Mouse (Mus musculus): ENCODE measurements at regions not wholly inside any gene's neighbourhood (a gene's known extent, or its start where the extent isn't known, plus 50 kb on each side); places are given as distances from the start of the nearest gene placed in this dataset.
A peak's percentile ranks its signal among the peaks of the same experiment; 100 is the strongest.

DNA sequence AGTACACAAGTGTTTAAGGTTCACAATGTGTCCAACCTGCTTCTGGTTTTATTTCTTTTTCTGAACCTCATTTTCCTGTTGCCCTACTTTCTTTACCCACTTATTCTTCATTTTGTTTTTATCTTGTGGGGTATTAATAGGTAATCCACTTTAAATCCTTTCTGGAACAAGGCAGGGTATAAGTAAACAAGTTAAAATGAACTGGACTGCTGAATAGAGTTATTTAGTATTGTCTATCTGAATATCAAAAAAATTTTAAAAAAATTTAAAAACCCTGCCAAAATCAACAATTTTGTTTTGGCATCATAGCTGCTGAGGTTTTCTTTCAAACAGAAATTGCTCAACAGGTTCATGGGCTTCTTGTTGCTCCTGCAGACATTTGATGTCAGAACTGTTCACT, 170.7 kb upstream of the Cited2 start:
- DNase-seq = no peak

DNA sequence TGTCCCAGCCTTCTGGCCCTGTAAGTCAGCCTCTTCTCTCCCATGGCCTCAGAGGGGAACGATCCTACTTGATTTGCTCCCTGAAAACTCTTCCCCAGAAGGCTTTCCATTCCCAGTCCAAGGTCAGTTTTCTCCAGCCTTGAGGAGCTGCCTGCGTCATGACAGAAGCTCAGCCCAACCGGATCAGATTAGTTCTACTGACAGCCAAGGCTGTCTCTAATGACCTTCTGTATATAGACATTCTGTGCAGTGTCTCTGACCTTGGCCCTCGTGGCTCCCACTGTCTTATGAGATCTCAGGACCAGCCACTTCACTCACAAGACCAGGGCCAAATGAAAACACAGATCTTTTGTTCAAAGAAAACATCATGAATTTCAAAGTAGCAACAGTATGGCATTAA, 166.6 kb upstream of the Cited2 start:
- DNase-seq = peak; percentile 36 to 46

DNA sequence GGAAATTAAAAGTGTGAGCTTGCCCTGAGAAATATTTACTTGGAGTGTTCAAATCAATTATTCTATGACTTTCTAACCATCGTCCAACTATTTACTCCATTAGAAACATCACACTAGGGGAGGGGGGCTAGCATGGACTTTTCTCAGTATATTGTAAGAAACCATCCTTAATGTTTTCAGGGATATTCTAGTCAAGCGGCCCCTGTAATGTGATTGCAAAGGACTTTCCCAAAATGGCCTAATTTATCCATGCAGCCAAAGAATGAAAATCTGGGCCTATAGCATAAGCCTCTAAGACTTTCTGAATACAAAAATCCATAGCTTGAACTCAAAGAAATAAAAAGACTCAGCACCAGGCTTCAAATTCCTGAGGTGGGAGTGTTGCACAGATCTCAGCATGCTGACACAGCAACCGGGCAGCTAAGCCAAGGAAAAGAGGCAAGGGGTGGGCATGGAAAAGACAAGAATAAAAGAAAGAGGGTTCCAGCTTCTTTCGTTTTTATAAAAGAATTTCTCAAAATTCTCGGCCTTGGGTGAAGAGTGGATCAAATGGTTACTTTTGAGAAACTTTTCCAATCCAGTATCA, 163.6 kb upstream of the Cited2 start:
- DNase-seq = no peak

DNA sequence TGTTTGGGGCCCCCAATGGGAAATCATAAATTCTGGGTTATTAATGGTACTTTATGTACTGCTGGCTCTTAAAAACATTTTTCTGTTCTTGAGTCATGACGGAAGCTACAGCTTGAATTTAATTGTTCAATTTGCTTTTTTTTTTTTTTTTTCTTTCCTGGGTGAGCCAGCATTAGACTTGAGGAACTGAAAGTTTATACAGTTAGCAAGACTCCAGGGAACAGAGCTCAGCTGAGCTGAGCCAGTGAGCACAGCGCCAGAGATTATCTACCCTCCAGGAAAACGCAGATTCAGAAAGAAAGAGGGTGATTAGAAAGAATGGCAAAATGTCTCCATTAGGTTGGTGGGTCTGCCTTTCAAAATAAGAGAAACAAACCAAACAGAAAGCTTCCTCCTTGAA, 163.0 kb upstream of the Cited2 start:
- DNase-seq = no peak

GRCm38 (mm10) chr10:17561466-17561865, 161.6 kb upstream of the Cited2 start:
- DNase-seq = no peak

DNA sequence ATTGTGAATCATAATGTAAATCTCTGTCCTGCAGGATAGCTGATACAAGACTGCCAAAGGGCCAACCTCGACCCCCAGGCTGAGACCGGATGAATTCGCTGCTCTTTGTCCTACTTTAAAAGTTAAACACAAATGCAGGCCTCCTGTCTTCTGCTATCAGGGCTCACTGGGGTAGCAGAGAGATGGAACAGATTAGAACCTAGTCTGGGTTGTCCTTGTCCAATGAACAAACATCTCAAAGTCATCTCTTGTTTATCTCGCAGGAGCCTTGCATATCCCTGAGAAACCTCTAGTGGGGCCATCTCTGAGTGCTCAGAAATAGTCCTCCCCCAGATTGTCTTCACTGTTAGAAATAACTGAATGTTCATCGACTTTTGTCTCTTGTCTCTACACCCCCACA, 161.0 kb upstream of the Cited2 start:
- no peak for DNase-seq

GRCm38 (mm10) chr10:17562410-17563350, 160.3 kb upstream of the Cited2 start:
- DNase-seq = no peak

DNA sequence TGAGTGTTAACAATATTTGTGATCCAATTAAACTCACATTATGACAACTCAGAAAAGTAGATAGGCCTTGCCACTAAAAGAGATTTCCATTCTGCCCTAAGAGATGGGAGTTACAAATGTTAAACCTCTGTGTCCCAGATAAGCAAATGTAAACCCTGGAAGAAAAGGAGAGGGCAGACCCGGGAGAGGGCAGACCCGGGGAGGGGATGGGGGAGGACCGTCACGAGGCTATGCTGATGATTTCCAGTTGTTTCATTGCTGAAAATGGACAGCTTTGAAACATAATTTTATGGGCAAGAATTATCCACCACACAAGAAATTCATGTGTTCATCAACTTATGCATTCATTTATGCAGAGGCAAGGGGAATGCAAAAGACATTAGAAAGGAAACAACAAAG, 159.7 kb upstream of the Cited2 start:
- DNase-seq = no peak

DNA sequence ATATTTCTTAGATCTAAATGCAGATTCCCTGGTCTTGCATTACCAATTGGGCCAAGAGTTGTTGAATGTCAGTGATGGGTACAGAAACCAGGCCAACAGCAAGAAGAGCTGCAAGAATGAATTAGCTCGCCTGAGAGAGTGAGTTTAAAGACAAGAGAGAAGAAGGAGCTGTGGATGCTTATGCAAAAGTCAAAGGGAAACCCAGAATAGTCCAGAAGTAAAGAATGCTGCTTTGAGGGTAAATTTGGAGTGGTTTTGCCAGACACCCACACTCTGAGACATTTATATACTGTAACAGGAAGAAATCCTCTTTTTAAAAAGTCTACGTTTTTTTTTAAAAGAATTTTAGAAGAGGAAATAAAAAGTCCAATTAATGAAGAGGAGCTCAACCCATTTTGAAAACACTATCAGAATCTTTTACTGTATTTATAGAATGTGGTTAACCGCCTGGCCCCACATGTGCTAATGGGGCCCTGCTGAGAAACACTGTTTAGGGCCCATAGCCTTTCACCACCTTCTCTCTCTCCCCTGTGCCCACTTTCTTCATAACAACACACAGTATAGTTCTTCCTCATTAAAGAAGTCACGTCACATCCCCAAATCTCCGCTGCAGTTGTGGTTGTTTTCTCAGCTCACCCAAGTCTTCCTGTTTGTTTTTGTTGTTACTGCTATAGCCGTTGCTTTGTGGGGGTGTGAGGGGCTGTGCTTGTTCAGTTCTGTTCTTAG, 158.0 kb upstream of the Cited2 start:
- DNase-seq = no peak

GRCm38 (mm10) chr10:17566975-17567374, 156.0 kb upstream of the Cited2 start:
- no peak for DNase-seq

DNA sequence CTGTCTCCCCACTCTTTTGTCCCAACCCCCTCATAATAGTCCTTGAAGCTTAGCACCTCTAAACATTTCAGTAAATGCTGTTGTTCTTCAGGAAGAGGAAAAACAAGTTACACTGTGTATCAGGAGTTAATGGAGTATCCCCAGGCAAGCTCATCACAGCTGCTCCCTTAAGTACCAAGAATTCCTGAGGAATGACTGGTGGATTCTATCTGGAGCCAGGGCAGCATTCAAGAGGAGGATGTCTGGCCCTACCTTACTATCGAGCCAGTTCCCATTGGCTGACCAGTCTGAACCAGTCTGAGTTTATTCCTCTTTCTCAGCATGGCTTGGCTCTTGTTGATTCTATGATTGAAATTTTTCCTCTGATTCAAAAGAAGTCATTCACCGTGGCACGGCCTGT, 155.4 kb upstream of the Cited2 start:
- no peak for DNase-seq

DNA sequence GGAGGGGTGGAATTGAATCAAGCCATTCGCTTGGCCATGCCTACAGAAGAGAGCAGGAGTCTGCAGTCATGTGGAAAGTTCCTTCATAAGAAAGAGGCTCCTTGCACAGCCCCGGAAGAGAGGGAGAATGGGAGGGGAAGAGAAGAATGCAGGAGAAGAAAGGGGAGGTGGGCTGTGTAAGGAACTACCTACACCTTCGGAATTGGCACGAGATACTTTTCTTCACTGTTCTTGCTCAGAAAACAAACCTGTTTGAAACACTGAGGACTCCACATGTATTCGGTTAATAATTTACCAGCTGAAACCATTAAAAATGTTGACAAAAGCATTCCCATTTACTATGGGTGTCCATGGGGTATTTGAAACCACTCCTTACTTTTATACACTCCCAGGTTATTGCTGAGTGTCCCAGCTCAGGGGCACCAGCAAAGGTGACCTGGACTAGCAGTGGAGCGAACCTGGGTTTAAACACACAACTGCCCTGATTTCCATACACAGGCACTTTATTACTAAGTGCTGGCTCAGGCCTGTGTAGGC, 153.4 kb upstream of the Cited2 start:
- DNase-seq = no peak

DNA sequence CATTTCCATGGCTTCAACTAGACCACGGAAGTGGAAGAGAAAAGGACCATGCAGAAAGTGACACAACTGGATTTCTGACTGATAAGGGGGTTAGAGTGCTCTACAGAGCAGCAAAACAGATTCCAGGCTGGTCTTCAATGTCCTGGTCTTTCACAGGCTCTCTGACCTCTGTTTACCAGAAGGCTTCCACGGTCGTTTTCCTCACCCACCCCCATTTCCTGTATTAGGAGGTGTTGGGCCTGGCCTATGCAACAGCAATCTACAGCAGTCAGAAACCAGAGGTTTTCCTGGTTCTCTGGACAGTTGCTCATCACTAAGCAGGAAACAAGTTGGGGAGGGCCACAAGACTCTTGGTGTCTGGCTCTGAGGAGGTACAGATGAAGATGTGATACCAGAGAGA, 148.1 kb upstream of the Cited2 start:
- DNase-seq = no peak

GRCm38 (mm10) chr10:17575448-17576332, 147.3 kb upstream of the Cited2 start:
- no peak for DNase-seq

GRCm38 (mm10) chr10:17576333-17576750, 146.7 kb upstream of the Cited2 start:
- DNase-seq = no peak

- DNase-seq = no peak
Measured at GRCm38 (mm10) chr10:17579463-17579862, 143.6 kb upstream of the Cited2 start.

DNA sequence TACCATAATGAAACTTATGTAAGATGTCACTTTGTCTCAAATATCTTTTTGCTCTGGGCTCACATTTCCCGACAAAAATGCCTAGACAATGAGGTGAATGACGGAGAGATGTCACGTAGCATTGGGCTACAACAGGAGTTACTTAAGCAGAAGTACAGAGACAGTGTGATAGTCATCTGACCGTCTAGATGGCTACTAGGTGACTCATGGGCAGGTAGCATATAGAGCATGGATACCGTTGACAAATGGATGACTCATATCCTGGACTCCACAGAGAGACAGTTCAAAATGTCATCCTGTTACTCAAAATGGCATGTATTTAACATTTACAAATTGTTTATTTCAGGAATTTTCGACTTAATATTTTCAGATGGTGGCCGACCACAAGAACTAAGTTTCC, 138.2 kb upstream of the Cited2 start:
- no peak for DNase-seq

GRCm38 (mm10) chr10:17586910-17587309, 136.1 kb upstream of the Cited2 start:
- no peak for DNase-seq

GRCm38 (mm10) chr10:17589136-17589535, 133.9 kb upstream of the Cited2 start:
- DNase-seq = no peak

- DNase-seq = no peak
Measured at GRCm38 (mm10) chr10:17590195-17590594, 132.8 kb upstream of the Cited2 start.

GRCm38 (mm10) chr10:17592387-17592786, 130.6 kb upstream of the Cited2 start:
- DNase-seq = no peak

GRCm38 (mm10) chr10:17596126-17596525, 126.9 kb upstream of the Cited2 start:
- DNase-seq = no peak

Data from adrenal gland, postnatal 36 days (tissue).